Mouse (Mus musculus) c-Kit-positive CD71-positive TER-119-positive erythroid progenitor cells, embryonic 14.5 days (primary cell): Measurements from ENCODE around the gene Ksr2.
"Not testable (repeated sequence)": the region's sequence is repeated elsewhere in the genome, so short reads cannot be mapped to it uniquely, and the experiment has no call there.

Experiments used
- DNase-seq: peaks from one replicate; pipeline ENCODE4 v3.0.0-alpha.2; 2013; ENCODE audit warnings: low spot score

Gene Ksr2

DNA sequence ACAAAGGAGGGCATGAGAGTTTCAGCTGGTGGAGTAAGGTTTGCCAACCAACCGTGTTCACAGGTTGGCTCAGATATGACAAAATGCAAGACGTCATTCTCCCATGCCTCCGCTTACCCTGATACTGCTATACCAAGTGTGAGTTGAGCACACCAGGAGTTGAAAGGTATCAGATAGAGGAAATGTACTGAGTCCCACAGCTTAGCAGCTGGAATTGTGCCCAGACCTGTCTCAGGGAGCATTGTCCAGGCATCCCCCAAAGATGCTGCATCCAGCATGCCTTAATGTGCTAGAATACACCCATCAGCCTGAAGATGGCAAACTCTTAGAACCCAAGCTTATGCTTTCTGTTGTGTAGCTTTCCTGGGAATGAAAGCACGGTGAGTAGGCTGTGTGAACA lies 206.5 kb downstream of the Ksr2 start:
- DNase-seq: no peak

DNA sequence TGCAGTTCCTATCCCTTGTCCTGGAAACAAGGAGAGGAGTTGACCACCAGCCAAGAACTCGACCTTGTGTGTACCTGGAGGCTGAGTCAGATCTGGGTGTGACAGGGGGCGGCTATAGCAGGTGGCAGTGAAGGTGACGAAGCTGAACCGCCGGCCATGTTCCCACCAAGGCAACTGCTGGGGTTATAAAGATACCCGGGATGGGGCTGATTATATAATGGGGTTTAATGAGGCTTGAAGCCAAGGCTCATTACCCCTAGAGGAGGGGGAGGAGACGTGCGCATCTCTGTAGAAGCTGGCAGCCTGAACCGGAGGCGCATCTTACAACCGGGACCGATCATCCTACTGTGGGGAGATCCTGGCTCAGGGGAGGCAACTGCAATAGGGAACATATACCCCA lies 208.4 kb downstream of the Ksr2 start:
- DNase-seq: no peak

DNA sequence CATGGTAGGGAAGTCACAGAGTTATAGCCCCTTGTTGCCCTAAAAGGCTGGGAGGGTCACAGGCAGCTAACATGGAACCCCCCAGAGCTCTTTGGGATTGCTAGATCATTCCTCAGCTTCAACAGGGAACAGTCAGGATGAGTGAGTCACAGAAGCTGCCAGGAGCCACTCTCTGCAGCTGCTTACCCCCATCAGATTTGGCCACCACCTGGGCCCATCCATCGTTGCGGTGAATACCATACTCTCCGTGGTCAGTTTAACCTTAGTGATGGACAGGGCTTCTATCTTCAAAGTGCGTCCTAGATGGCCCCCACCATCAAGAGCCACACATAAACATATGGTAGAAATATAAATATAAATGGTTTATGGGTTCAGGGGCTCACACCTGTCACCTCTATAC lies 209.4 kb downstream of the Ksr2 start:
- DNase-seq: not testable (repeated sequence)

DNA sequence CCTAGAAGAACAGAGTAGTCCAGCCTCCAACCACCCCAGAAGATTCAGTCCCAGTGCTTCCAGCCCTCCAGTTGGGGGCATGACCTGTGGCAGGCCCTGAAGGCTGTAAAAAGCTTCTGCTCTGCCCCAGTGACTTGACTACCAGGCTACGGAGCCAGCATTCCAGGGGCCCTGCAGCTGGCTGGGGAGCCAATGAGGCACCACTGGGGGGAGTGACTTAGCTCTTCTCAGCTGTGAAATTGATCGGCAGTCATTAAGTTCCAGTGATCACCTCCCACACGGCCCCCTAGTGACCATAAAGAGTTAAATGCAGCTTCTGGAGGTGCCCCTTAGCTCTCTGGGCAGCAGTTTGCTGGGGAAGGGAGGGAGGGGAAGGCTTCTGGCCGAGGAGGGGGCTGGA lies 213.1 kb downstream of the Ksr2 start:
- no peak for DNase-seq

DNA sequence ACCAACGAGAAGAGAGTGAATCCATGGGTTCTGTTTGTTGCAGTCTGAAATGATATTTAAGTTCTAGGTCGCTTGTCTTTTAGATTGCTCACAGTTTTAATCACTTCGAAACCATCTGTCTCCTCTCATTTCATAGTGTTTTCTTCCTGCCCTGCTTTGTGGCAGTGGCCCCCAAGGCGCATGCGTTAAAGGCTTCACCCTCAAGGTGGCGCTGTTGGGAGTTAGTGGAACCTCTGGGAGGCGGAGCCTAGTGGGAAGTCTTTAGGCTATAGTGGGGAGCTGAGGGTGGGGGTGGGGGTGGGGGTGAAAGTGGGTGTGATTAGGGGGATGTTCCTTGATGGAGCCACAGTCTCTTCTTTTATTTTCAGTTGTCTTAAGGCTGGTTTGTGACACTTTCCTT lies 214.6 kb downstream of the Ksr2 start:
- no peak for DNase-seq

DNA sequence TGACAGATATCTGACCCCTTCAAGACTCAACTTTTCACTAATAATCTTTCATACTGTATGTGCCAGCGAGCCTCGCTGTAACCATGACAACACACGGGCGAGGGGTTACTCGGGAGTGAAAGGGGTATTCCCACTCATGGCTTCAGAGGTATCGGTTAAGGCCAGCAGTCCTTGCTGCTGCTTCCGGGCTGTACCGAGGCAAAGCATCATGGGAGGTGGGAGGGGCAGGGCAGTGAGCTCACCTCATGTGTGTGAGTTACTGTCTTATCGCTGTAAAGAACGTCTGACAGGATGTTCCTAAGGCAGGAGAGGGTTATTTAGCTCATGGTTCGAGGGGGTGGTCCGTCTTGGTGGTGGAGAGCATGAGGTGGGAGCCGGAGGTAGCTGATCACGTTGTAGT lies 215.8 kb downstream of the Ksr2 start:
- no peak for DNase-seq

DNA sequence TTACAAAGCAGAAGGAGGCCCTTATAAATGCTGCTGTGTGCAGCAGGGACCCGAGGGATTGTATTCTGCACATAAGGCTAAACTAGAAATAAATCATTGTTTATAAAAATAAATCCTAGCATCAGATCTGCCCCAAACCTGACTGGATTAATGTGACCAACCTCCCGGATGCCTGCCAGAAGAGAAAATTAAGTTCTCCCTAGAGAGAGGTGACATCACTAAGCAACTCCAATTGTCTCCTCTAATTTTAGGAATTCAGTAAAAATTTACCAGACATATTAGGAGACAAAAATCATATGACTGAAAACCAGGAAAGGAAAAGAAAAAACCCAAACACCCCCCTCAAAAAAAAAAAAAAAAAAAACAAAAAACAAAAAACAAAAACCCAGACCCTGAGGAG lies 221.4 kb downstream of the Ksr2 start:
- DNase-seq: no peak

DNA sequence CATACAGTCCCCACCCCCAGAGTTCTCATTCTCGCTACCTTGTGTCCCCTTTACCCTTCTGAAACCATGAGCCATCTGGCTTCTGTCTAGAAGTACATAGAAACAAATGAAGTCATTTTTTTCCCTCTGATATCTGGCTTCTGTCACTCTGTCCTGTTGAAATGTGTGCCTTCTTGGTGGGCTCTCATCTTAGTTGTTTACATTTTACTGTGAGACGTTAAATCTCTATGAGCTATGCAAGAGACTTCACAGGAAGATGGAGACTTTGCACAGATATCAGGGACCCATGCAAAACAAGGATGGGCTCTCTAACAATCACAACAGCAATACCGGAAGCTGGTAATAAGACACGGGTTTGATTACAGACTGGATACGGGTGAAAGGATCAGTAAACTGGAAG lies 222.0 kb downstream of the Ksr2 start:
- DNase-seq: no peak

DNA sequence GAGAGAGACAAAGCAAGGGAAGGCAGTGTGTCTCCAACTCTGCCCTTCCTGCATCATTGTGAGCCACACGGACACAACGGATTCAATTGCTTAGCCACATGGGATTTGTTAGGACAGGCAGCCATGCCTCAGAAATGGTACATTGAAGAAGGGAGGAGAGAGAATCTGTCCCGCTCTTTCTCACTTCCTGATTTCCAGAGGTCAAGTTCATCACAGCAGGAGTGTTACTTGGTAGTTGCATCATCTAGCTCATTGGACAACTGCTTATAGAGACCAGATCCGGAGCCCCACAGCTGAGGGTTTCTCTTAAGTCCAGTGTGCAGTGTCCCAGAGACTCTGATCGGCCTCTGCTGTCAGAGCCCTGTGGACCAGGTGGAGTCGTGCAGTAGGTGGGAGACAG lies 227.8 kb downstream of the Ksr2 start:
- no peak for DNase-seq

DNA sequence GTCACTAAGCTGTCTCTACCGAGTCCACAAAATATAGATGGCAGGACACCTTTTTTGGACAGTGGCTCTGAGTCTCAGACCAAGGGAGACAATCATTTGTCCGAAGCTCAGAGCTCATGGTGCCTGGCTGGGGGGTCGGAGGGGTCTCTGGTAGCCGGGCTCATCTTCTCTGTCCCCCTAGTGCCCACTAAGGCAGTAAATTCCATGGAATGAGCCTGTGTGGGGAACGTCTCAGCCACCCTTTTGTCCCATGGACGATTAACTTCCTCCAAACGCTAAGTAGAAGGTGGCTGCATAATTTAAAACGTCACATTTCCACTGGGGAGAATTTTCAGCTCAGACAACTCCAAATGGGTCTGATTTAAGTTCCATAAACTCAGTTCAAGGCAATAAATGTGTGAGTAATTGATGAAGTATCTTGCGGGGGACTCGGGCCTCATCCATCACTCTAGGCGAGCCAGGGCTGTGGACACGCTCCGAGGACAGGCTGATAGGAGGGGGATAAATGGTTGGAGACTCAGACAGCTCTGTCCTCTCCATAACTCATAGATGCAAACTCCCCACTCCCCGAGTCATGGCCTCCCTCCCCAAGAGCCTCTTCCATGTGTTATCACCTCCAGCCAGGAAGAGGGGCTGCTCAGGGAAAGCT lies 237.6 kb downstream of the Ksr2 start:
- no peak for DNase-seq

DNA sequence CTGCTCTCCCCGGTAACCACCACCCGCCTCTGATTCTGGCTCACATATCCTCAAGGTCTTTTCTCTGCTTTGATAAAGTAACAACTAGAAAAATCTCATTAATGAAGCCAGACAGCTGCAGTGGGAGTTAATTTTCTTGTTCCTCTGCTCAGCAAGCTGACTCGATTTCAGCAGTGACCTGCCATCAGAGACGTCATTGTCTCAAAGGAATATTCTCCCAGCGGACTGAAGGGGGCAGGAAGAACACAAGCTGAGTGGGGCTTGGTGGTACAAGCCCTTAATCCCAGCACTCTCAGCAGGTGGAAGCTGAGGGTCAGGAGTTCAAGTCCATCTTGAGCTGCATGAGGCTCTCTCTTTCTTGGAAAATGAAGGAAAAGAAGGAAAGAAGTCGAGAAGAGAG lies 244.8 kb downstream of the Ksr2 start:
- no peak for DNase-seq

DNA sequence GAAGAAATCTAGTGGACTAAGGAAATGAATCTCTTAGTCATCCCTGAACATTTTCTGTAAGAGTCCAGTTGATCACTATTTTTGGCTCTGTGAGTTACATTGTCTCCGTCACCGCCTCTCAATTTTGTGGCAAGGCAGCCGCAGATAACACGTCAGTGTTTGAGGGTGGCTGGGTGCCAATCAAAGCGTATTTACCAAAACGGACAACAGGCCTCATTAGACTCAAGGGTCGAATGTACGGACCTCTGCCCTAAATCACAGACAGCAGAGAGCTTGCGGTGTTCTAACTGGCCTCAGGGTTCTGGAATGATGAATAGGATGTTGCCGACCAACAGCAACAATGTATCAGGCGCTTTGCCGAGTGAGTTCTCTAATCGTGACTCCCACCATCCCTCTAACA lies 245.8 kb downstream of the Ksr2 start:
- DNase-seq: no peak

DNA sequence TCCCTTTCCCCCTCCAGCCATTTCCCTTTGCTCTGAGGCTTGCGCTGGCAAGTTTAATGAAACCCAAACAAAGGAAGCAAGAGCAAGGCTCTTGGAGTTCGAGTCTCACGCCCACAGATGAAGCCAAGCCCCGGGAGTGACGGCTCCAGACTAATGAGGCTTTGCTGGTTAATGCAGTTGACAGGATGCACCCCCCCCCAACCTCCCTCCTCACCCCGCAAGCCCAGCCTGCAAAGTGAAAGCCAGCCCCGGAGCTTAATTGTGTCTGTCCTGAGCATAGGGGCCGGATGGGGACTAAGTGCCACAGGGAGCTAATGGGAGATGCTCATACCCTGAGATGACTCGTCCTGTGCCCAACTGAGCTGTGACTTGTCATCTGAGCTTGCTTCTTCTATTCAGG lies 251.4 kb downstream of the Ksr2 start:
- no peak for DNase-seq

DNA sequence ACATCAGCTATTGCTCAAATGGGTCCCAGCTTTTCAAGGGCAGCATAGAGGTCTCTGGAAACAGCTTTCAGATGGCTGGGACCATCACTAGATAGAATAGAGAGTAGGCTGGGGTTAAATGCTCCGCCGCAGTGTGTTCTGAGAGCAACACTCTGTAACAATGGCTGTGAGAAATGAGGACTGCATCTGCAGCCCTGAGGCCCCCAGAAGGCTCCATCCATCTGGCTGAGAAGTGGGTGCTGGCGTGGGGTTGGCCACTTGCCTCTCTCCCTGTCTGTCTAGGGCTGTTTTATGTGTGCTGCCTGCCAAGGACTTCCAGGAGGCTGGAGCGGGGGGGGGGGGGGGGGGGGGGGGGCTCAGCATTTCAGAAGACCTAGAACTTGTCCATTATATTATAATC lies 253.5 kb downstream of the Ksr2 start:
- no peak for DNase-seq

DNA sequence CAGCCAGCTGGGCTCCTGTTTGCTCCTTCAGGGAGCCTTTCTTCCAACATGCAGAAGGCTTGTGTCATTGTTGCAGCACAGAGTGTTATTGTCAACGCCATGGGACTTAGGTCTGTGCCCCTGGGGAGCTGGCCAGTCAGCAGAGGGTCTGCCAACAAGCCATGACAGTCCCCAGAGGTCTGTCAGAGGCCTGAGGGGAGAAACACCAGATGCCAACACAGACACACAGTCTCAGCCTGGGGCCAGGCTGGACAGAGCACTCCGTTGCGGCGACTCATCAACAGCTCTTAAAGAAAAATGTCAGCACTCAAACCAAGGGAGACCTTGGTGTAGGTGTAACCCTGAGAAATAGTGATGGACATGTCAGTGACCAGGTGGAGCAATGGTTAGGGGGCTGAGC lies 255.5 kb downstream of the Ksr2 start:
- no peak for DNase-seq

DNA sequence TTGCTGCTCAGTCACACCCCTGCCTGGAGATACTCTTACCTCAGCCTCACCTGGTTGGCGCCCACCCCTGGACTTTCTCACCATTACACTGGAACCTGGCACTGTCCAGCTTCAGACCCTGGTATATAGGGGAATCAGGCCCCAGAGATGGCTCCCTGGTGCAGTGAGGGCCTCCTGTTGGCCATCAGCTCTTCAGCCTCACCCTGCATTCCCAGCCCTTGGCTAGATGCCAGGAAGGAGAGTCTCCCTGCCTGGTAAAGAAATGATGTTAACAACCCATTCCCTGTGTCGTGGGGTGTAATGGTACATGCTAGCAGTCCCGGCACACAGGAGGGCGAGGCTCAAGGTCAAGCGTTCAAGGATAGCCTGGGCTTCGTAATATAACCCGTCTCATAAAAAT lies 256.0 kb downstream of the Ksr2 start:
- no peak for DNase-seq

DNA sequence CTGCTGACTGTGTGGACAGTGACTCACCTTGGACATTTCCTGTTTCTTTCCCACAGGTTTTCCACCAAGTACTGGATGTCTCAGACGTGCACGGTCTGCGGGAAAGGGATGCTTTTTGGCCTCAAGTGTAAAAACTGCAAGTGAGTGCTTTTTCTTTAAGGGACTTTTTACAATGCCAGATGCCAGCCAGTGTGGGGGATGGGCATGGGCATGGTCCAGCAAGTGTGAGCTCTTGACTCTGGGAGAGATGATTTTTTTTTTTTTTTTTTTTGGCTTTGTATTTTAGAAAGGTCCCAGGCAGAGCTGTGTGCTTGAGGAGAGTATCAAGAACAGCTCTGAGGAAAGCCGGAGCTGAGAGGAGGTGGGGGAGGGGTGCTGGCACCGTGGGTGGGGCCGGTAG lies 257.6 kb downstream of the Ksr2 start:
- no peak for DNase-seq

DNA sequence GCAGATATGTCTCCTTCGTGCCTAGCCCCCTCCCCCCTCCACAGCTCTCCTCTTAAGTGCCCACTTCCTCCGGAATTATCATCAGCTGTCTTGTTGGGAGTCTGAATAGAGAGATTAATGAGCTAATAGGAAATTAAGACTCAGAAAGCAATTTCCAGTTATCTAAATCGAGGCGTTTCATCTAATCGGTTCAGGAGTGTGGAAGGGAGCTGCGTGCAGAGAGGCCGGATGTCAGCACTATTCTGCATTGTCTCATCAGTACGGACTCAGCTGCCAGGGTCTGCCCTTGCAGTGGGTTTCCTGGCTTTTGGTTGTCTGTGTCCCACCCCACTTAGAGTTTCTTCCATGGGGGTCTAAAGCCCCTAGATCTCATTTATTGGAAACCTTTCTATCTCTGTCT lies 262.0 kb downstream of the Ksr2 start:
- DNase-seq: no peak

DNA sequence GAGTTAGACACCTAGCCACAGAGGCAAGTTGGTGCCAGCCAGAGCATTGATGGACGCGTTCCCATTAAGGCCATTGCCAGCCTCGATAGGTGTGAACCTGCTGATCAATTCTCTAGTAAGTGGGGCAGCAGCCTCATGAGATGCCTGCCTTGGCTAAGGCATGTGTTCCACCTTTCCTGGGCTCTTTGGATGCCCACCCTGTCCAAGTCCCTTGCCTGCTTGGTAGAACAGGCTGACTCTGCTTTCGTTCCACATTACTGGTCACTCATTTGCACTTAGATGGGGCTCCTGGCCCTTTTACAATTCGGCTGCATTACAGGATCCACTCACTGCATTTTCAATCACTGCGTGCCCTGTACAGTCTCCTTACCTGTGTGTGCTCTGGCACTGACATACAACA lies 263.4 kb downstream of the Ksr2 start:
- no peak for DNase-seq

DNA sequence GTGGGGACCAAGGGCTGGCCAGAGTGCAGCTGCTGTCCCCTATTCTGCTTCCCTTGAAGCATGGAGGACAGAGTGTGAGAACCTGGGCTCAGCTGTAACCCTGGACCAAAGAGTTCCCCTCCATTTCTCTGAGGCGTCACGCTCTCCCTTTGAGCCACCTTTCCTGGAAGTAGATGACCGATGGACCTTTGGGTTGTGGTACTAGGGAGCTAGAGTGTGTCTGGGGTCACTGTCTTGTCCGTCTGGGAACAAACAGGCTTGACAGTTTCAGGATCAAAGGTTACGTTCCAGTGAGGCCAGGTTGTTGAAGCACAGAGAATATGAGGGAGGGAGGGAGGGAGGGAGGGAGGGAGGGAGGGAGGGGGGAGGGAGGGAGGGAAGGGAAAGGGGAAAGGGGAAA lies 264.6 kb downstream of the Ksr2 start:
- DNase-seq: no peak

DNA sequence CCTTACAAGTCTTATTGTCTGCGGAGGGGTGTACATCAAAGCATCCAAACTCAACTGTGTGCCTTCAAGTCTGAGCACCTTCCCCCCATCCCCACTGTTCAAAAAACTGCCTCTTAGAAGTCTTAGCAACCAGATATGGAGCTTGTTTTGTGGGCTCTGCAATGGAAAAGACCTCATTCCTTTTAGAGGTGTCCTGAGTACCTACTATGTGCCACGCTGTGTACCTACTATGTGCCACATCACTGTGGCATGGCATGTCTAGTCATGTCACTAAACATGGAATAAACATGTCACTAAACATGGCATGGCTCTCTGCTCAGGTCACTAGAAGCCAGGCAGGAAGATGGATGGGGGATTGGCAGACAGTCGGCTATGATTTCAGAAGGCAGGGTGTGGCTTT lies 268.4 kb downstream of the Ksr2 start:
- DNase-seq: no peak

DNA sequence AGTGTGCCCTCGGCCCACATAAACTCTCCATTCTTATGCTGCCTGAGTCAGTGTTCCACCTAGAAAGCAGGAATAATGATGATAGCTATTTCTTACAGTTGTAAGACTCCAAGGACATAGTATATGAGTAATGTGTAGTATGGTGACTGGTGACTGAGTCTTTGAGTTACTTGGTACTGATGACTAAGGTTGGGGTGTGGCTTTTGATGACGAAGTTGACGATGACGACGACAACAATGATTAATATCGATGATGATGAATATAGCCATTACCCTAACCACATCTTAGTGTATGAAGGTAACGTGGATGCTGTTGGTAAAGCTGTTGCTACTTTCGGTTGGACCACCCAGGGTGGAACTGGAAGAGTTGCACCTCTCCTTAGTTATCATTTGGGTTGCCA lies 270.7 kb downstream of the Ksr2 start:
- DNase-seq: no peak

DNA sequence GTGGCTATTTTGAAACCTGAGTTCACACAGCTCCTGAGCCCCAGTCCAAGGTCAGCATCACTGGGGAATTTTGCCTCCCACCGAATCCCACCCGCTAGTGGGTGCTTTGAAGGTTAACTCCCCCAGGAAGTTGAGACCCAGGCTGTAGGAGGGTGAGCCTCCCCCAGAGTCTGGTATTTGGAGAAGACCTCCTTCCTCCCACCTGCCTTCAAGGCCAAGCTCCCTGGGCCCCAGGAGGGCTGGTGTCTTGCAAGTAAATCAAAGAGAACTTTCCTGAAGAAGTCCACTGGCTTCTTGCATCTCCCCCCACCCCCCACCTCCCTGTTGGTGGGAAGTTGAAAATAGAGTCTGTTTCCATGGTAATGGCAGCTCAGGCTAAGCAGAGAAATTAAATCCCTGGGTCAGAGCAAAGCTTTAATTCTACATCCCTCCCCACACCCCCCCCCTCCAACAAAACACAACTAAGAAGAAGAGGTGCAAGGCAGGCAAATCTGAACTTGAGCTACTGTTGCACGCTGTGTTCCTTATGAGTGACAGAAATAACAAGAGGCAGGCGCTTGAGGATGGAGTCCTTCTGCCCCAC lies 274.1 kb downstream of the Ksr2 start:
- DNase-seq: no peak

DNA sequence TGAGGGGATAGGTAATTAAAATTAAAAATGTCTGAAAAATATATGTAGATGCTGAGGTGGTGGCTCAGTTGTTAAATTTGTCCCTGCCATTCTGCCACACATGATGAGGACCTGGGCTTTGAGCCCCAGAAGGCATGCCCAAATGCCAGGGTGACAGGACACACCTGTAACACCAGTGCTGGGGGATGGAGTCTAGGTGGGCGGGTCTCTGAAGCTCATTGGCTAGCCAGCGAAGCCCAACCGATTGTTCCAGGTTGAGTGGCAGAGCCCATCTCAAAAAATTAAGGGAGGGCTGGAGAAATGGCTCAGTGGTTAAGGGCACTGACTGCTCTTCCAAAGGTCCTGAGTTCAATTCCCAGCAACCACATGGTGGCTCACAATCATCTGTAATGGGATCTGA lies 274.9 kb downstream of the Ksr2 start:
- DNase-seq: no peak

DNA sequence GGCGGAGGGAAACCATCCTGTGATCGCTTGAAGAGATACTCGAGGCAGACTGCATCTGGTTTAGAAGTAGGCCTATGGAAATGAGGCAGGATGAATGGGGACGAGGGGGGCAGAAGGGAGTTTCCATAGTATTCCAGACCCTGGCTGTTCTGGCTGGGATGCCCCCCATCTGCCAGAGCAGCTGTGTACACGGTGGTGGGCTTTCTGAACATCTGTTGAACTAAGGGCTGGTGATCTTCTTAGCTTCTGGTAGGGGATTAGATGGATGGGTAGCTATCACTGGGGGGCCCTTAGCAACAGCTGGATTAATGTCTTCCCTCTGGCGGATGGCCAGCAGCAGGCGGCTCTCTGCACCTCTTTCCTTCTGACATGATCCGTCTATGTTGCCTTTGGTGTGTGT lies 276.0 kb downstream of the Ksr2 start:
- DNase-seq: no peak
